Mouse (Mus musculus) erythroblast, embryonic 14.5 days (primary cell): Measurements from ENCODE around the gene Fam214a.

Experiments used
- GATA1 ChIP-seq: IDR thresholded peaks from 2 replicates; pipeline ENCODE4 v1.6.1; 2012; ENCODE audit warnings: low read length, inconsistent platforms, mixed read lengths
- TAL1 ChIP-seq: IDR thresholded peaks from 3 replicates; pipeline ENCODE4 v1.6.1; 2012; ENCODE audit warnings: low read length, inconsistent platforms, mixed read lengths

- TF ChIP-seq GATA1 (no peak), TAL1 (no peak)
Observed at GRCm38 (mm10) chr9:74973154-74973553, 20.5 kb downstream of the Fam214a start.
